Mouse (Mus musculus) liver, postnatal 0 days (tissue): ENCODE measurements around the gene Lcp1. TPM values are rescaled to one million over a fixed set of nuclear protein-coding genes. Genes with fewer than 3 reads are reported as not detected.

Experiments used
- ATAC-seq: fragments of 200-750 bp; cut with Nextera tagmentation; 2 replicates; pipeline ENCODE4 v1.8.0; 2017; ENCODE audit warnings: mild to moderate bottlenecking, moderate library complexity
- DNase-seq: peaks from one replicate; pipeline ENCODE4 v3.0.0-alpha.2; 2016
- H3K27ac ChIP-seq: fragments of 300-500 bp; sonication (generic); 2 replicates; pipeline ENCODE4 v1.5.1; 2014; ENCODE audit warnings: antibody characterized with exemption, moderate library complexity, mild to moderate bottlenecking, low read depth
- H3K27me3 ChIP-seq: fragments of 300-500 bp; sonication (generic); 2 replicates; pipeline ENCODE4 v1.6.1; 2014; ENCODE audit warnings: low read length, control low read depth, mixed read lengths; ENCODE audit not compliant: insufficient read depth
- H3K36me3 ChIP-seq: fragments of 300-500 bp; sonication (generic); replicated peaks from 2 replicates; pipeline ENCODE4 v1.6.1; 2014; ENCODE audit warnings: mild to moderate bottlenecking, control low read depth, low read length, moderate library complexity, mixed read lengths; ENCODE audit not compliant: insufficient read depth
- H3K4me1 ChIP-seq: fragments of 300-500 bp; sonication (generic); 2 replicates; pipeline ENCODE4 v1.6.1; 2014; ENCODE audit warnings: antibody characterized with exemption, mild to moderate bottlenecking, control low read depth; ENCODE audit not compliant: insufficient read depth
- H3K4me2 ChIP-seq: fragments of 300-500 bp; sonication (generic); 2 replicates; pipeline ENCODE4 v1.6.1; 2014; ENCODE audit warnings: low read depth, mild to moderate bottlenecking, low read length, moderate library complexity, mixed read lengths
- H3K4me3 ChIP-seq: fragments of 300-500 bp; sonication (generic); 2 replicates; pipeline ENCODE4 v1.5.1; 2014; ENCODE audit warnings: low read depth, low read length
- H3K9ac ChIP-seq: fragments of 300-500 bp; sonication (generic); replicated peaks from 2 replicates; pipeline ENCODE4 v1.6.1; 2014; ENCODE audit warnings: mild to moderate bottlenecking, moderate library complexity
- H3K9me3 ChIP-seq: fragments of 300-500 bp; sonication (generic); 2 replicates; pipeline ENCODE4 v1.6.1; 2016; ENCODE audit warnings: mild to moderate bottlenecking, control low read depth, low read length, mixed read lengths
- CTCF ChIP-seq: sonication (generic); IDR thresholded peaks from 2 replicates; pipeline ENCODE4 v1.5.1; 2016; ENCODE audit warnings: antibody characterized with exemption, low read depth
- EP300 ChIP-seq: IDR thresholded peaks from 2 replicates; pipeline ENCODE4 v1.6.1; 2016; ENCODE audit warnings: antibody characterized with exemption, low read depth, mild to moderate bottlenecking
- WGBS: fragments of 180-500 bp; shearing (Covaris S2); extraction: QIAGEN DNeasy Blood & Tissue Kit; methylation state at CpG from one replicate; pipeline ENCODE4 v1.1.7; 2014; ENCODE audit not compliant: insufficient replicate concordance; 5-methylcytosine and 5-hydroxymethylcytosine counted together
- polyA plus RNA-seq: library from polyadenylated mRNA; unstranded; fragments of >200 nt; fragmentation: Nextera tagmentation; extraction: Ambion mirVana; gene quantifications from 2 replicates; pipeline ENCODE4 v1.2.1, GENCODE M21; 2015

Gene Lcp1
- polyA plus RNA-seq, 1 experiment from 2014 or later = 45.5 TPM

GRCm38 (mm10) chr14:75192427-75192826, 61.5 kb downstream of the Lcp1 start:
- no peak for ATAC-seq
- TF ChIP-seq CTCF = no peak
- no peak for TF ChIP-seq EP300
- H3K36me3 ChIP-seq = no peaks in the 10 kb centered on the region; the same call in 1 of the 2 replicates
- H3K9ac ChIP-seq = no peak overlapping the region
- 83% methylated on average over 10 of the region's 10 CpGs for WGBS
- H3K4me3 ChIP-seq = no peak overlapping the region
- DNase-seq = no peak
- H3K27ac ChIP-seq = no peak overlapping the region
- H3K9me3 ChIP-seq = no peaks in the 10 kb centered on the region
- peaks cover 5% of the 10 kb centered on the region for H3K4me1 ChIP-seq
- no peaks in the 10 kb centered on the region for H3K27me3 ChIP-seq
- no peak overlapping the region for H3K4me2 ChIP-seq

- Histone ChIP-seq H3K27me3 (no peaks in the 10 kb centered on the region), H3K9me3 (no peaks in the 10 kb centered on the region), H3K4me3 (no peak overlapping the region), H3K4me2 (no peak overlapping the region), H3K27ac (no peak overlapping the region), H3K36me3 (peaks cover under 1% of the 10 kb centered on the region; the same call in 1 of the 2 replicates), H3K4me1 (peaks cover 5% of the 10 kb centered on the region), H3K9ac (no peak overlapping the region)
- 56% methylated on average over 10 of the region's 10 CpGs for WGBS
- ATAC-seq (no peak), DNase-seq (no peak)
- no peak for TF ChIP-seq EP300
- no peak for TF ChIP-seq CTCF
These were observed 62.0 kb downstream of the Lcp1 start for GRCm38 (mm10) chr14:75192858-75193257.

- Histone ChIP-seq H3K9me3 (no peaks in the 10 kb centered on the region), H3K4me3 (no peak overlapping the region), H3K4me1 (peaks cover 2% of the 10 kb centered on the region), H3K4me2 (peak overlapping the region; percentile 30; the same call in 1 of the 2 replicates), H3K36me3 (peaks cover 4% of the 10 kb centered on the region; the same call in 1 of the 2 replicates), H3K27me3 (no peaks in the 10 kb centered on the region), H3K9ac (no peak overlapping the region), H3K27ac (peak overlapping the region; percentile 39; the same call in 1 of the 2 replicates)
- ATAC-seq = peak; percentile 38; the same call in 1 of the 2 replicates
- DNase-seq = peak; percentile 40
- TF ChIP-seq CTCF (no peak), EP300 (peak; percentile 31; the same call in 1 of the 2 replicates)
- 73% methylated on average over 5 of the region's 5 CpGs for WGBS
These were observed 64.6 kb downstream of the Lcp1 start for GRCm38 (mm10) chr14:75195530-75195929.

- Histone ChIP-seq H3K36me3 (peaks cover 15% of the 10 kb centered on the region), H3K27me3 (no peaks in the 10 kb centered on the region), H3K4me3 (no peak overlapping the region), H3K9ac (no peak overlapping the region), H3K4me1 (peaks cover 2% of the 10 kb centered on the region; the same call in 1 of the 2 replicates), H3K27ac (no peak overlapping the region), H3K4me2 (no peak overlapping the region), H3K9me3 (no peaks in the 10 kb centered on the region; the same call in 1 of the 2 replicates)
- peak; percentile 97 for TF ChIP-seq CTCF
- TF ChIP-seq EP300 = no peak
- no peak for ATAC-seq
- 39% methylated on average over 5 of the region's 5 CpGs for WGBS
- peak; percentile 75 for DNase-seq
These were observed 66.1 kb downstream of the Lcp1 start for GRCm38 (mm10) chr14:75197027-75197426.

GRCm38 (mm10) chr14:75197660-75198059, 66.8 kb downstream of the Lcp1 start:
- no peak overlapping the region for H3K4me2 ChIP-seq
- ATAC-seq = no peak
- DNase-seq = peak; percentile 20
- no peak overlapping the region for H3K27ac ChIP-seq
- peaks cover 2% of the 10 kb centered on the region; the same call in 1 of the 2 replicates for H3K4me1 ChIP-seq
- 37% methylated on average over 7 of the region's 7 CpGs for WGBS
- no peaks in the 10 kb centered on the region; the same call in 1 of the 2 replicates for H3K9me3 ChIP-seq
- peaks cover 17% of the 10 kb centered on the region for H3K36me3 ChIP-seq
- no peak overlapping the region for H3K4me3 ChIP-seq
- no peaks in the 10 kb centered on the region for H3K27me3 ChIP-seq
- no peak overlapping the region for H3K9ac ChIP-seq
- TF ChIP-seq EP300 = peak; percentile 42; the same call in 1 of the 2 replicates
- no peak for TF ChIP-seq CTCF

GRCm38 (mm10) chr14:75205363-75206051, 74.6 kb downstream of the Lcp1 start:
- WGBS = 78% methylated on average over 6 of the region's 6 CpGs
- Histone ChIP-seq H3K27ac (no peak overlapping the region), H3K4me2 (no peak overlapping the region), H3K4me1 (no peaks in the 10 kb centered on the region), H3K4me3 (no peak overlapping the region), H3K27me3 (no peaks in the 10 kb centered on the region), H3K9ac (no peak overlapping the region), H3K36me3 (peaks cover 35% of the 10 kb centered on the region), H3K9me3 (no peaks in the 10 kb centered on the region; the same call in 1 of the 2 replicates)
- DNase-seq = no peak
- no peak for ATAC-seq
- TF ChIP-seq CTCF = no peak
- TF ChIP-seq EP300 = no peak
